Mouse (Mus musculus): ENCODE results near the gene Lrrc75b. TPM values are rescaled to one million over a fixed set of nuclear protein-coding genes. Genes with fewer than 3 reads are reported as not detected.

The Lrrc75b gene
- polyA plus RNA-seq, 1 experiment from 2014 or later, result 0.06 TPM

DNA sequence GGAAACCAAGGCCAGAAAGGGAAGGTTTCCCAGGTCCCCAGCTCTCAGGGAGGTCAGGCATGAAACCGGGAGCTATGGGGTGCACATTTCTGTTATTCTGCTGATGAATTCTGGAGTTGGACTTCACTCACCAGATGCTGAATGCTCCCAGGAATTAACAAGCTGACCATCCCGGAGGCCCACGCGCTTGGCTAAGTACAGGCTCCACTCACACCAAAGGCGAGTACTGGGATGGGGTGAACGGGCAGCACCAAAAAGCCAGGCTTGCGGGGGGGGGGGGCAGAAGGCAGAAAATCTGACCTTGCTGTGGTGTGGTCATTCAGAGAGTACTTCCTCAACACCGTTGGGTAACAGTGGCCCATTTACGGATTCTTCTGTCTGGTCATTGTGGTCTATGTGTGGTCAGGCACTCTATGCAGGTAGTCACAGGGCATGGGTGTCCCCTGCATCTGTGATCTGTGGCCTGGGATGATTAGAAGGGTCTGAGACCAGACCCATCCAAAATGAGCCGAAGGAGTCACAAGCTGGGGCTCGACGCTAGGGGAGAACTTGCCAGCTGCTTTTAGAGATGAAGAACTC is 4.6 kb upstream of the Lrrc75b start:
- H3K4me2 ChIP-seq (ENCODE audit: low read depth, low read length), result 0 out of 2 replicates have a peak overlapping the region, but pooled peaks have one; percentile 26
- no peaks in the 10 kb centered on the region for H3K9me3 ChIP-seq (replicated peaks; ENCODE audit: control insufficient read depth, low read length)
- H3K27me3 ChIP-seq (ENCODE audit: control insufficient read depth, insufficient read depth, low read depth, low read length), result peaks cover 23% of the 10 kb centered on the region
- ATAC-seq (ENCODE audit: low read depth), result no peak
- WGBS (ENCODE audit: insufficient replicate concordance), result 45% methylated on average over 12 of the region's 12 CpGs
- no peak overlapping the region for H3K4me3 ChIP-seq (ENCODE audit: low read depth, low read length)
- peak overlapping the region; percentile 62; the same call in 1 of the 2 replicates for H3K27ac ChIP-seq (ENCODE audit: low read length)
- H3K4me1 ChIP-seq (ENCODE audit: control insufficient read depth, low read depth, low read length), result peaks cover 13% of the 10 kb centered on the region
- H3K36me3 ChIP-seq (ENCODE audit: control insufficient read depth, insufficient read depth), result no peaks in the 10 kb centered on the region
- no peak overlapping the region for H3K9ac ChIP-seq (ENCODE audit: low read depth, low read length)

DNA sequence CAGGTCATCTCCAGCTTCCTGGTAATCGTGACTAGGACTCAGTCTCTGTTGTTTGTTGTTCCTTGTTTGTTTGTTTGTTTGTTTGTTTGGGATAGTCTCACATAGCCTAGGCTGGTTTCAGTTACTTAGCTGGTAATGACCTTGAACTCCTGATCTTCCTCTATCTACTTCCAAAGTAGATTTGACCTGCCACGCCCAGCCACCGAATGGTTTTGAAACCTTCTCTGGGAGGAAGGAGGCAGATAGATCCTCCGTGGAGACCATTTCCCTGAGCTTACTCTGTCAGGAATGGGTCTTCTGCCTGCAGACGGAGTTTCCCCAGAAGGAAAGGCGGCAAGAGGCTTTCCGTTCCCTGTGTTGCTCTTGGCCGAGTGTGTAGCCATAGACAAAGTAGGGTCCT is 2.5 kb upstream of the Lrrc75b start:
- Histone ChIP-seq H3K27me3 (ENCODE audit: control insufficient read depth, insufficient read depth, low read depth, low read length) (peaks cover 40% of the 10 kb centered on the region), H3K4me1 (ENCODE audit: control insufficient read depth, low read depth, low read length) (peaks cover 13% of the 10 kb centered on the region), H3K9me3 (replicated peaks; ENCODE audit: control insufficient read depth, low read length) (no peaks in the 10 kb centered on the region), H3K9ac (ENCODE audit: low read depth, low read length) (no peak overlapping the region), H3K27ac (ENCODE audit: low read length) (no peak overlapping the region), H3K4me2 (ENCODE audit: low read depth, low read length) (no peak overlapping the region), H3K4me3 (ENCODE audit: low read depth, low read length) (no peak overlapping the region), H3K36me3 (ENCODE audit: control insufficient read depth, insufficient read depth) (no peaks in the 10 kb centered on the region)
- 56% methylated on average over 8 of the region's 8 CpGs for WGBS (ENCODE audit: insufficient replicate concordance)
- ATAC-seq (ENCODE audit: low read depth), result no peak

DNA sequence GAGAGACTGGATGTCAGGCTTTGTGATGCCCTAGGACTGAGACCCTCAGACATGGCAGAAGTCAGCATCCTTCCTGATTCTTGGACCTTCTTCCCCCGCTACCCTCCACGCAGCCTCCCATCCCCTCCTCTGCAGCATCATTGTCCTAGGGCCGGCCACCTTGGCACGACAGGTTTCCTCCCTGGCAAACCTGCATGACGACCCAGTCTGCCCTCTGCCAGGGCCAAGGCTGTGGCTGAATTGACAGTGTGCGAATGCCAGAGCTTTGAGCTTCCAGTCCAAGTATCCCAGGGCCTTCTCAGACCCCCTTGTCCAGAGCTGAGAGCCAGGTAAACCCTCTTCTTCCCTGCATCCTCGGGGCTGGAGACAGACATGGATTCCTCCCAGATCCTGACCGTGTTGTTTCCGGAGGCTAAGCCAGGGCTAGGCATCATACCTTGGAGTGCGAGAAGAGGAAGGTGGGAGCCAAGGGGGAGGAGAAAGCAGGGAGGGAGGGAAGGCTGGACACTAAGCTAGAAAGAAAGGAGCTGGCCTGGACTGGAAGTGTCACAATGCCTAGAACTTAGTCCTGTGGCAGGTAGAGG is 1.0 kb upstream of the Lrrc75b start, which contains the start of gene Ggt1:
Gene Ggt1, plus strand, starts transcription at position 534 of the 584 bp plus-strand sequence.
- Histone ChIP-seq H3K4me1 (ENCODE audit: control insufficient read depth, low read depth, low read length) (peaks cover 13% of the 10 kb centered on the region), H3K9me3 (replicated peaks; ENCODE audit: control insufficient read depth, low read length) (no peaks in the 10 kb centered on the region), H3K4me2 (ENCODE audit: low read depth, low read length) (no peak within 1 kb of the TSS), H3K9ac (ENCODE audit: low read depth, low read length) (no peak within 1 kb of the TSS), H3K27me3 (ENCODE audit: control insufficient read depth, insufficient read depth, low read depth, low read length) (peaks cover 40% of the 10 kb centered on the region), H3K4me3 (ENCODE audit: low read depth, low read length) (no peak within 1 kb of the TSS), H3K36me3 (ENCODE audit: control insufficient read depth, insufficient read depth) (no peaks in the 10 kb centered on the region), H3K27ac (ENCODE audit: low read length) (no peak within 1 kb of the TSS)
- no peak for ATAC-seq (ENCODE audit: low read depth)
- 36% methylated on average over 10 of the region's 10 CpGs for WGBS (ENCODE audit: insufficient replicate concordance)

DNA sequence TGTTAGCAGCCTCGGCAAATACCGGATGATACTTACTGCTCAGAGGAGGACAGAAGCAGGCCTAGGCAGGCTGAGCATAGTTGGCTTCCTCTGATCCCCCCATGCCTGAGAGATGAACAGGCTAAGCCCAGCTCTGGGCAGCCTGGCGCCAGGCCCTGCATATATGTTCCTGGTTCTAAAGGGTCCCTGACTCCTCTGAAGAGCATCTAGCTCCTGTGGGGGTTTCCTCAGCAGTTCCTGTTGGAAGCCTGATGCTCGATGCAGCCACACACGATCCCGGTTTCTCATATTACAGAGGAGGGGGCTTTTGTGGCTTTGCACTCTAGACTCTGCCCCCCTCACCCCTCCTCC is 394 bp upstream of the Lrrc75b start:
- Histone ChIP-seq H3K27ac (ENCODE audit: low read length) (no peak overlapping the region), H3K4me3 (ENCODE audit: low read depth, low read length) (no peak overlapping the region), H3K4me2 (ENCODE audit: low read depth, low read length) (no peak overlapping the region; the same call in 1 of the 2 replicates), H3K4me1 (ENCODE audit: control insufficient read depth, low read depth, low read length) (peaks cover 10% of the 10 kb centered on the region), H3K36me3 (ENCODE audit: control insufficient read depth, insufficient read depth) (no peaks in the 10 kb centered on the region), H3K9ac (ENCODE audit: low read depth, low read length) (no peak overlapping the region), H3K27me3 (ENCODE audit: control insufficient read depth, insufficient read depth, low read depth, low read length) (peaks cover 40% of the 10 kb centered on the region), H3K9me3 (replicated peaks; ENCODE audit: control insufficient read depth, low read length) (no peaks in the 10 kb centered on the region)
- ATAC-seq (ENCODE audit: low read depth), result no peak
- 21% methylated on average over 6 of the region's 6 CpGs for WGBS (ENCODE audit: insufficient replicate concordance)

GRCm38 (mm10) chr10:75559041-75559675 is 972 bp downstream of the Lrrc75b start:
- WGBS (ENCODE audit: insufficient replicate concordance), result 6% methylated on average over 14 of the region's 14 CpGs
- Histone ChIP-seq H3K4me3 (ENCODE audit: low read depth, low read length) (no peak overlapping the region), H3K4me2 (ENCODE audit: low read depth, low read length) (no peak overlapping the region)

DNA sequence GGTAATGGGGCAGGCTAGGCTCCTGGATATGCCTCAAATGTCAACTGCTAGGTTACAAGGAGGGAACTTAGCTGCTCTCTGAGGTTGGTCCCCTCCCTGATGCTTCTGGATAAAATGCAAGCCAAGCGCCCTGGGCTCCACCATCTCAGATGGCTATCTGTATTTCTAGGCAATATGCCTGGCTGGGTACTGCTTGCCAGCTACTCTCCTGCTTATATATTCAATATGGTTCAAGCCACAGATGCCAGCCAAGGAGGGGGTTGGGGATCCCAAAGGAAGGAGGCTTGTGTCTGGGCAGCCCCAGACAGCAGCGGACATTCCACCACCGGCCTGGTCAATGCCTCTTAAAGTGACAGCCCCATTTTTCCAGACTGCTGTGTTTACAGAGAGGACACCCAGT is 1.6 kb downstream of the Lrrc75b start:
- Histone ChIP-seq H3K4me3 (ENCODE audit: low read depth, low read length) (no peak overlapping the region), H3K36me3 (ENCODE audit: control insufficient read depth, insufficient read depth) (no peaks in the 10 kb centered on the region), H3K4me2 (ENCODE audit: low read depth, low read length) (no peak overlapping the region), H3K9me3 (replicated peaks; ENCODE audit: control insufficient read depth, low read length) (no peaks in the 10 kb centered on the region), H3K27ac (ENCODE audit: low read length) (no peak overlapping the region), H3K27me3 (ENCODE audit: control insufficient read depth, insufficient read depth, low read depth, low read length) (peaks cover 40% of the 10 kb centered on the region), H3K4me1 (ENCODE audit: control insufficient read depth, low read depth, low read length) (peaks cover 4% of the 10 kb centered on the region; the same call in 1 of the 2 replicates), H3K9ac (ENCODE audit: low read depth, low read length) (no peak overlapping the region)
- no peak for ATAC-seq (ENCODE audit: low read depth)
- WGBS (ENCODE audit: insufficient replicate concordance), result 31% methylated on average over 3 of the region's 3 CpGs

More at GRCm38 (mm10) chr10:75559041-75559675, 972 bp downstream of the Lrrc75b start:
- H3K36me3 ChIP-seq (ENCODE audit: control insufficient read depth, insufficient read depth), result no peaks in the 10 kb centered on the region
- H3K4me1 ChIP-seq (ENCODE audit: control insufficient read depth, low read depth, low read length), result peaks cover 4% of the 10 kb centered on the region; the same call in 1 of the 2 replicates
- no peak for ATAC-seq (ENCODE audit: low read depth)
- H3K9me3 ChIP-seq (replicated peaks; ENCODE audit: control insufficient read depth, low read length), result no peaks in the 10 kb centered on the region
- peaks cover 40% of the 10 kb centered on the region for H3K27me3 ChIP-seq (ENCODE audit: control insufficient read depth, insufficient read depth, low read depth, low read length)
- no peak overlapping the region for H3K9ac ChIP-seq (ENCODE audit: low read depth, low read length)
- no peak overlapping the region for H3K27ac ChIP-seq (ENCODE audit: low read length)

DNA sequence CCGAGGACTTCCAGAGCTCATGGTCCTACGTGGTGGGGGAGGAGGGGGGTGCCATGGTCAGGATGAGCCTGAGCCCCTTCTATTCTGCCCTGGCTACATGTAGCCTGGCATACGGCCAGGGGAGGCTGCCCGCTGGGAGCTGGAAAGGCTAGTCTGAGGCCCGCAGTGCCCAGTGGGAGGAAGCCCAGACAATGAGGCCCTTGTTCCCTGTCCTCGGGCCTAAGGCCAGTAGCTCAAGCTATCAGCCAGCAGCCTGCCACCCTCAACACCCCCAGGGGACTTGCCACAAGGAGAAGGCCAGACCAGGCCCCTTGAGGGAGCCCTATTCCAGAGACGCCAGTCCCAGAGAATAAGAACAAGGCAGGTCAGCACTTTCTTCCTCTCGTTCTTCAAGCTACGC is 4.1 kb downstream of the Lrrc75b start:
- no peak overlapping the region for H3K27ac ChIP-seq (ENCODE audit: low read length)
- no peaks in the 10 kb centered on the region for H3K36me3 ChIP-seq (ENCODE audit: control insufficient read depth, insufficient read depth)
- H3K4me2 ChIP-seq (ENCODE audit: low read depth, low read length), result no peak overlapping the region
- no peak for ATAC-seq (ENCODE audit: low read depth)
- WGBS (ENCODE audit: insufficient replicate concordance), result 72% methylated on average over 9 of the region's 9 CpGs
- H3K9me3 ChIP-seq (replicated peaks; ENCODE audit: control insufficient read depth, low read length), result no peaks in the 10 kb centered on the region
- H3K9ac ChIP-seq (ENCODE audit: low read depth, low read length), result no peak overlapping the region
- H3K4me1 ChIP-seq (ENCODE audit: control insufficient read depth, low read depth, low read length), result peaks cover 4% of the 10 kb centered on the region
- H3K27me3 ChIP-seq (ENCODE audit: control insufficient read depth, insufficient read depth, low read depth, low read length), result peaks cover 30% of the 10 kb centered on the region
- H3K4me3 ChIP-seq (ENCODE audit: low read depth, low read length), result no peak overlapping the region

DNA sequence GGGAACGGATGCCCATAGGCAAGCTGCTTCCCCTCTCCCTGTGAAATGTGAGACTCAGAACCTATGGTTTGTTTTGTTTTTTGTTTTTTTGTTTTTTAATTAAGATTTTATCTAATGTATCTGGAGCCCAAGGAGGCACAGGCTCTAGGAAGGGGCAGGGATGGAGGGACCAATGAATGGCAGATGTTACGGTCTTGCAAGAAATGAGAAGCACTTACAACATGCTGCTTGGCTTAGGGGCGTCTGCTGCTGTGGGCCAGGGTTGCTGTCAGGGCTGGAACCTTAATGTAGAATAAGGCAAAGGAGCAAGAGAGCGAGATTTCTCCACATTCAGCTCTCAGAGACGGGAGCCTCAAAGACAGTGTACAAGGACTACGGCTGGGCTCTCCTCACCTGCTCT is 4.6 kb downstream of the Lrrc75b start:
- ATAC-seq (ENCODE audit: low read depth), result no peak
- Histone ChIP-seq H3K4me1 (ENCODE audit: control insufficient read depth, low read depth, low read length) (peaks cover 4% of the 10 kb centered on the region), H3K4me2 (ENCODE audit: low read depth, low read length) (no peak overlapping the region), H3K27ac (ENCODE audit: low read length) (no peak overlapping the region), H3K9me3 (replicated peaks; ENCODE audit: control insufficient read depth, low read length) (no peaks in the 10 kb centered on the region), H3K27me3 (ENCODE audit: control insufficient read depth, insufficient read depth, low read depth, low read length) (peaks cover 25% of the 10 kb centered on the region), H3K4me3 (ENCODE audit: low read depth, low read length) (no peak overlapping the region), H3K36me3 (ENCODE audit: control insufficient read depth, insufficient read depth) (no peaks in the 10 kb centered on the region), H3K9ac (ENCODE audit: low read depth, low read length) (no peak overlapping the region)
- WGBS (ENCODE audit: insufficient replicate concordance), result 64% methylated on average over 6 of the region's 6 CpGs

- peaks cover 11% of the 10 kb centered on the region for H3K27me3 ChIP-seq (ENCODE audit: control insufficient read depth, insufficient read depth, low read depth, low read length)
- no peaks in the 10 kb centered on the region for H3K9me3 ChIP-seq (replicated peaks; ENCODE audit: control insufficient read depth, low read length)
- no peaks in the 10 kb centered on the region; the same call in 1 of the 2 replicates for H3K4me1 ChIP-seq (ENCODE audit: control insufficient read depth, low read depth, low read length)
- ATAC-seq (ENCODE audit: low read depth), result no peak
- H3K9ac ChIP-seq (ENCODE audit: low read depth, low read length), result no peak overlapping the region
- H3K36me3 ChIP-seq (ENCODE audit: control insufficient read depth, insufficient read depth), result no peaks in the 10 kb centered on the region
- WGBS (ENCODE audit: insufficient replicate concordance), result 56% methylated on average over 8 of the region's 8 CpGs
- no peak overlapping the region for H3K4me2 ChIP-seq (ENCODE audit: low read depth, low read length)
- H3K4me3 ChIP-seq (ENCODE audit: low read depth, low read length), result no peak overlapping the region
- H3K27ac ChIP-seq (ENCODE audit: low read length), result no peak overlapping the region
These were observed 6.0 kb downstream of the Lrrc75b start for GRCm38 (mm10) chr10:75554090-75554489.

Measured in liver, embryonic 16.5 days (tissue).